Mouse (Mus musculus): Measurements from ENCODE around the gene Gpr37l1. TPM values are rescaled to one million over a fixed set of nuclear protein-coding genes. Genes with fewer than 3 reads are reported as not detected.
A peak's percentile ranks its signal among the peaks of the same experiment; 100 is the strongest.

Gene Gpr37l1
- polyA plus RNA-seq, 1 experiment from 2014 or later, result 2.7 TPM

- no peak for ATAC-seq
- H3K9ac ChIP-seq (ENCODE audit: low read depth, low read length), result no peak overlapping the region
- H3K4me2 ChIP-seq (ENCODE audit: low read length), result no peak overlapping the region
- H3K36me3 ChIP-seq (ENCODE audit: control insufficient read depth, insufficient read depth, low read length), result peaks cover 6% of the 10 kb centered on the region
- H3K9me3 ChIP-seq (replicated peaks; ENCODE audit: control insufficient read depth, low read length, poor library complexity, severe bottlenecking), result no peaks in the 10 kb centered on the region
- WGBS, result 78% methylated on average over 11 of the region's 11 CpGs
- H3K4me3 ChIP-seq (ENCODE audit: low read depth, low read length), result no peak overlapping the region
- H3K4me1 ChIP-seq (ENCODE audit: control insufficient read depth, insufficient read depth, low read length), result peaks cover 3% of the 10 kb centered on the region
- no peaks in the 10 kb centered on the region for H3K27me3 ChIP-seq (ENCODE audit: control insufficient read depth, insufficient read depth, low read depth, low read length)
- H3K27ac ChIP-seq (ENCODE audit: low read length), result peak overlapping the region; percentile 79
These were observed 7.8 kb downstream of the Gpr37l1 start for GRCm38 (mm10) chr1:135159556-135160123.

GRCm38 (mm10) chr1:135159074-135159473, 8.4 kb downstream of the Gpr37l1 start:
- no peak overlapping the region for H3K4me3 ChIP-seq (ENCODE audit: low read depth, low read length)
- peak overlapping the region; percentile 79 for H3K27ac ChIP-seq (ENCODE audit: low read length)
- peaks cover 6% of the 10 kb centered on the region for H3K36me3 ChIP-seq (ENCODE audit: control insufficient read depth, insufficient read depth, low read length)
- no peaks in the 10 kb centered on the region for H3K9me3 ChIP-seq (replicated peaks; ENCODE audit: control insufficient read depth, low read length, poor library complexity, severe bottlenecking)
- 31% methylated on average over 7 of the region's 7 CpGs for WGBS
- H3K27me3 ChIP-seq (ENCODE audit: control insufficient read depth, insufficient read depth, low read depth, low read length), result no peaks in the 10 kb centered on the region
- H3K4me1 ChIP-seq (ENCODE audit: control insufficient read depth, insufficient read depth, low read length), result peaks cover 7% of the 10 kb centered on the region
- ATAC-seq, result peak; percentile 72
- H3K4me2 ChIP-seq (ENCODE audit: low read length), result no peak overlapping the region
- no peak overlapping the region for H3K9ac ChIP-seq (ENCODE audit: low read depth, low read length)

GRCm38 (mm10) chr1:135158633-135159032, 8.8 kb downstream of the Gpr37l1 start:
- Histone ChIP-seq H3K4me3 (ENCODE audit: low read depth, low read length) (no peak overlapping the region), H3K27me3 (ENCODE audit: control insufficient read depth, insufficient read depth, low read depth, low read length) (no peaks in the 10 kb centered on the region), H3K9me3 (replicated peaks; ENCODE audit: control insufficient read depth, low read length, poor library complexity, severe bottlenecking) (no peaks in the 10 kb centered on the region), H3K27ac (ENCODE audit: low read length) (peak overlapping the region; percentile 65), H3K36me3 (ENCODE audit: control insufficient read depth, insufficient read depth, low read length) (peaks cover 6% of the 10 kb centered on the region), H3K4me1 (ENCODE audit: control insufficient read depth, insufficient read depth, low read length) (peaks cover 10% of the 10 kb centered on the region), H3K4me2 (ENCODE audit: low read length) (no peak overlapping the region), H3K9ac (ENCODE audit: low read depth, low read length) (no peak overlapping the region)
- peak; percentile 67 for ATAC-seq
- 25% methylated on average over 5 of the region's 5 CpGs for WGBS

GRCm38 (mm10) chr1:135156300-135156699, 11.2 kb downstream of the Gpr37l1 start:
- ATAC-seq, result no peak
- WGBS, result 85% methylated on average over 6 of the region's 6 CpGs
- Histone ChIP-seq H3K27me3 (ENCODE audit: control insufficient read depth, insufficient read depth, low read depth, low read length) (no peaks in the 10 kb centered on the region), H3K36me3 (ENCODE audit: control insufficient read depth, insufficient read depth, low read length) (peaks cover 6% of the 10 kb centered on the region), H3K9me3 (replicated peaks; ENCODE audit: control insufficient read depth, low read length, poor library complexity, severe bottlenecking) (no peaks in the 10 kb centered on the region), H3K4me1 (ENCODE audit: control insufficient read depth, insufficient read depth, low read length) (peaks cover 16% of the 10 kb centered on the region), H3K27ac (ENCODE audit: low read length) (peak overlapping the region; percentile 34; the same call in 1 of the 2 replicates), H3K4me3 (ENCODE audit: low read depth, low read length) (no peak overlapping the region), H3K9ac (ENCODE audit: low read depth, low read length) (no peak overlapping the region), H3K4me2 (ENCODE audit: low read length) (no peak overlapping the region)

- Histone ChIP-seq H3K4me1 (ENCODE audit: control insufficient read depth, insufficient read depth, low read length) (peaks cover 28% of the 10 kb centered on the region), H3K9me3 (replicated peaks; ENCODE audit: control insufficient read depth, low read length, poor library complexity, severe bottlenecking) (no peaks in the 10 kb centered on the region), H3K9ac (ENCODE audit: low read depth, low read length) (peak overlapping the region; percentile 63), H3K27ac (ENCODE audit: low read length) (peak overlapping the region; percentile 85), H3K27me3 (ENCODE audit: control insufficient read depth, insufficient read depth, low read depth, low read length) (no peaks in the 10 kb centered on the region), H3K36me3 (ENCODE audit: control insufficient read depth, insufficient read depth, low read length) (peaks cover 6% of the 10 kb centered on the region), H3K4me2 (ENCODE audit: low read length) (peak overlapping the region; percentile 43), H3K4me3 (ENCODE audit: low read depth, low read length) (peak overlapping the region; percentile 16)
- WGBS, result 2% methylated on average over 14 of the region's 14 CpGs
- ATAC-seq, result peak; percentile 34
These were observed 13.0 kb downstream of the Gpr37l1 start for GRCm38 (mm10) chr1:135154411-135154959.

GRCm38 (mm10) chr1:135154011-135154410, 13.5 kb downstream of the Gpr37l1 start:
- Histone ChIP-seq H3K4me3 (ENCODE audit: low read depth, low read length) (peak overlapping the region; percentile 16; the same call in 1 of the 2 replicates), H3K4me2 (ENCODE audit: low read length) (peak overlapping the region; percentile 43), H3K27me3 (ENCODE audit: control insufficient read depth, insufficient read depth, low read depth, low read length) (no peaks in the 10 kb centered on the region), H3K36me3 (ENCODE audit: control insufficient read depth, insufficient read depth, low read length) (peaks cover 6% of the 10 kb centered on the region), H3K4me1 (ENCODE audit: control insufficient read depth, insufficient read depth, low read length) (peaks cover 30% of the 10 kb centered on the region), H3K9me3 (replicated peaks; ENCODE audit: control insufficient read depth, low read length, poor library complexity, severe bottlenecking) (no peaks in the 10 kb centered on the region), H3K9ac (ENCODE audit: low read depth, low read length) (peak overlapping the region; percentile 63), H3K27ac (ENCODE audit: low read length) (peak overlapping the region; percentile 85)
- peak; percentile 34 for ATAC-seq
- 17% methylated on average over 13 of the region's 13 CpGs for WGBS

GRCm38 (mm10) chr1:135148996-135149395, 18.5 kb downstream of the Gpr37l1 start:
- whole genome bisulfite sequencing, result 37% methylated on average over 5 of the region's 5 CpGs
- Histone ChIP-seq H3K9ac (ENCODE audit: low read depth, low read length) (peak overlapping the region; percentile 33; the same call in 1 of the 2 replicates), H3K4me2 (ENCODE audit: low read length) (peak overlapping the region; percentile 84), H3K9me3 (replicated peaks; ENCODE audit: control insufficient read depth, low read length, poor library complexity, severe bottlenecking) (no peaks in the 10 kb centered on the region), H3K4me1 (ENCODE audit: control insufficient read depth, insufficient read depth, low read length) (peaks cover 36% of the 10 kb centered on the region), H3K4me3 (ENCODE audit: low read depth, low read length) (peak overlapping the region; percentile 85), H3K36me3 (ENCODE audit: control insufficient read depth, insufficient read depth, low read length) (no peaks in the 10 kb centered on the region), H3K27ac (ENCODE audit: low read length) (peak overlapping the region; percentile 23; the same call in 1 of the 2 replicates), H3K27me3 (ENCODE audit: control insufficient read depth, insufficient read depth, low read depth, low read length) (no peaks in the 10 kb centered on the region)
- ATAC-seq, result no peak

GRCm38 (mm10) chr1:135148476-135148875, 19.0 kb downstream of the Gpr37l1 start:
- Histone ChIP-seq H3K4me3 (ENCODE audit: low read depth, low read length) (peak overlapping the region; percentile 85), H3K4me1 (ENCODE audit: control insufficient read depth, insufficient read depth, low read length) (peaks cover 34% of the 10 kb centered on the region), H3K4me2 (ENCODE audit: low read length) (peak overlapping the region; percentile 84), H3K27me3 (ENCODE audit: control insufficient read depth, insufficient read depth, low read depth, low read length) (no peaks in the 10 kb centered on the region), H3K9ac (ENCODE audit: low read depth, low read length) (peak overlapping the region; percentile 96), H3K36me3 (ENCODE audit: control insufficient read depth, insufficient read depth, low read length) (no peaks in the 10 kb centered on the region), H3K27ac (ENCODE audit: low read length) (peak overlapping the region; percentile 95), H3K9me3 (replicated peaks; ENCODE audit: control insufficient read depth, low read length, poor library complexity, severe bottlenecking) (no peaks in the 10 kb centered on the region)
- ATAC-seq, result no peak
- WGBS, result 55% methylated on average over 4 of the region's 4 CpGs

GRCm38 (mm10) chr1:135147702-135148058, 19.8 kb downstream of the Gpr37l1 start:
- 4% methylated on average over 7 of the region's 7 CpGs for WGBS
- Histone ChIP-seq H3K4me2 (ENCODE audit: low read length) (peak overlapping the region; percentile 84), H3K36me3 (ENCODE audit: control insufficient read depth, insufficient read depth, low read length) (no peaks in the 10 kb centered on the region), H3K9me3 (replicated peaks; ENCODE audit: control insufficient read depth, low read length, poor library complexity, severe bottlenecking) (no peaks in the 10 kb centered on the region), H3K27me3 (ENCODE audit: control insufficient read depth, insufficient read depth, low read depth, low read length) (no peaks in the 10 kb centered on the region), H3K27ac (ENCODE audit: low read length) (peak overlapping the region; percentile 95), H3K4me1 (ENCODE audit: control insufficient read depth, insufficient read depth, low read length) (peaks cover 34% of the 10 kb centered on the region), H3K4me3 (ENCODE audit: low read depth, low read length) (peak overlapping the region; percentile 85), H3K9ac (ENCODE audit: low read depth, low read length) (peak overlapping the region; percentile 96)
- peak; percentile 17; the same call in 1 of the 2 replicates for ATAC-seq
